Mouse (Mus musculus) gastrocnemius, postnatal 4 days (tissue): ENCODE data around the gene Mrtfb. TPM values are rescaled to one million over a fixed set of nuclear protein-coding genes. Genes with fewer than 3 reads are reported as not detected.
A peak's percentile ranks its signal among the peaks of the same experiment; 100 is the strongest.

Experiments
- DNase-seq, 2 experiments: peaks; one replicate each; pipeline ENCODE4 v3.0.0; 2021 to 2022; ENCODE audit warnings: low spot score in 2 of 2, mixed read lengths in 2 of 2
- microRNA-seq: library from miRNA; unstranded; fragments of <30 nt; microRNA quantifications from one replicate; pipeline ENCODE4 v1.2.0, GENCODE M21; 2021
- total RNA-seq, 2 experiments: library from RNA; stranded (reverse); gene quantifications; 2 replicates each; pipeline ENCODE4 v1.2.3; 2021

The Mrtfb gene
- total RNA-seq, 2 experiments from 2014 or later = 32.0 to 32.9 TPM

DNA sequence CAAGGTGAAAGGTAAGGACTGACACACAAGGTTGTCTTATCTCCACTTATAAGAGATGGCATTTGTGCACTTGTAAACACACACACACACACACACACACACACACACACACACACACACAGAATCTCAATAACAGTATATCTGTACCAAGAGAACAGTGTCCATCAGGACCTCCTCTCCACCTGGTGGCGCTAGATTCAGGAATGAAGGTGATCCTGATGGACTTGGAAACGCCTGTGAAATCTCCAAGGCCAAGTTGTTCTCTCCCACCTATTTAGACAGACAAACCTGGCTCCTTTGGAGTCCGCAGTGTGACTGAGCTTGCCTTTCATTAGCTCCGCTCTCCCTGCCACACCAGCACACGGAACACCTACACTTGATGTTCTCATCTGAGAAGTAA is 208.4 kb downstream of the Mrtfb start:
- no peak for DNase-seq

Small RNA genes within 50 kb of the gene (microRNA-seq; reads per million reads assigned to microRNA genes)
- gene Mir193b = 20.7 reads per million, percentile 34 among the genes with 10 or more reads in this experiment
- 0.85 reads per million for gene Mir365-1

Other genes starting within 250 kb of the Mrtfb start
- 10 to 100 TPM; 11.0 to 12.8 TPM for gene Ercc4, start 146.8 kb upstream of the Mrtfb start, total RNA-seq